Mouse (Mus musculus): Measurements from ENCODE around the gene Taf7l. TPM values are rescaled to one million over a fixed set of nuclear protein-coding genes. Genes with fewer than 3 reads are reported as not detected.

The Taf7l gene
- polyA plus RNA-seq, 1 experiment from 2014 or later, result not detected

GRCm38 (mm10) chrX:134412096-134412495 is 64.2 kb downstream of the Taf7l start:
- no peaks in the 10 kb centered on the region for H3K9me3 ChIP-seq
- H3K36me3 ChIP-seq, result no peaks in the 10 kb centered on the region
- no peaks in the 10 kb centered on the region for H3K4me1 ChIP-seq (replicated peaks)
- no peak for DNase-seq (ENCODE audit: low spot score)
- no peak overlapping the region for H3K27ac ChIP-seq
- H3K4me3 ChIP-seq, result no peak overlapping the region
- no peaks in the 10 kb centered on the region for H3K27me3 ChIP-seq (ENCODE audit: insufficient read depth, poor library complexity, severe bottlenecking)
- 89% methylated on average over 1 of the region's 1 CpGs for WGBS

Other genes starting within 250 kb of the Taf7l start
- 6.3 and 7.6 TPM in 2 replicates for gene Trmt2b, start 199.5 kb downstream of the Taf7l start, polyA plus RNA-seq (2016; fragmentation: Nextera tagmentation; extraction: Ambion mirVana)
- 13.6 and 22.1 TPM in 2 replicates for gene Tmem35a, start 181.3 kb downstream of the Taf7l start, polyA plus RNA-seq (2016; fragmentation: Nextera tagmentation; extraction: Ambion mirVana)
- 21.5 and 31.3 TPM in 2 replicates for gene Cenpi, start 168.4 kb downstream of the Taf7l start, polyA plus RNA-seq (2016; fragmentation: Nextera tagmentation; extraction: Ambion mirVana)
- 2.7 and 4.7 TPM in 2 replicates for gene Drp2, start 71.9 kb downstream of the Taf7l start, polyA plus RNA-seq (2016; fragmentation: Nextera tagmentation; extraction: Ambion mirVana)
- 70.6 and 100 TPM in 2 replicates for gene Timm8a1, start 65.4 kb upstream of the Taf7l start, polyA plus RNA-seq (2016; fragmentation: Nextera tagmentation; extraction: Ambion mirVana)
- 1.2 and 2.2 TPM in 2 replicates for gene Btk, start 107.1 kb upstream of the Taf7l start, polyA plus RNA-seq (2016; fragmentation: Nextera tagmentation; extraction: Ambion mirVana)
- gene Rpl36a, start 109.2 kb upstream of the Taf7l start, polyA plus RNA-seq (2016; fragmentation: Nextera tagmentation; extraction: Ambion mirVana), result 271 and 325 TPM in 2 replicates
- 4.9 and 6.2 TPM in 2 replicates for gene Gla, start 124.6 kb upstream of the Taf7l start, polyA plus RNA-seq (2016; fragmentation: Nextera tagmentation; extraction: Ambion mirVana)
- 164 and 210 TPM in 2 replicates for gene Hnrnph2, start 124.7 kb upstream of the Taf7l start, polyA plus RNA-seq (2016; fragmentation: Nextera tagmentation; extraction: Ambion mirVana)
- gene Armcx4, start 210.0 kb upstream of the Taf7l start, polyA plus RNA-seq (2016; fragmentation: Nextera tagmentation; extraction: Ambion mirVana), result 4.2 and 6.4 TPM in 2 replicates
- gene Armcx1, start 241.5 kb upstream of the Taf7l start, polyA plus RNA-seq (2016; fragmentation: Nextera tagmentation; extraction: Ambion mirVana), result 41.8 and 47.0 TPM in 2 replicates

Data from hindbrain, embryonic 10.5 days (tissue).